Mouse (Mus musculus) C2C12 (cell line): ENCODE measurements around the gene Bcl10.

Experiments used
- CTCF ChIP-seq: IDR thresholded peaks from one replicate; pipeline ENCODE4 v1.5.1; 2011; ENCODE audit not compliant: control insufficient read depth, insufficient read depth, insufficient read length
- MAX ChIP-seq: IDR thresholded peaks from one replicate; pipeline ENCODE4 v1.6.1; 2011; ENCODE audit warnings: mild to moderate bottlenecking, control low read depth

GRCm38 (mm10) chr3:145971501-145971900 is 48.9 kb downstream of the Bcl10 start:
- no peak for TF ChIP-seq MAX
- TF ChIP-seq CTCF: no peak
